Mouse (Mus musculus) ovary, postnatal 36 days (tissue): Measurements from ENCODE around the gene Ankrd36.
A peak's percentile ranks its signal among the peaks of the same experiment; 100 is the strongest.
"Not testable (repeated sequence)": the region's sequence is repeated elsewhere in the genome, so short reads cannot be mapped to it uniquely, and the experiment has no call there.

Source experiments
- DNase-seq: peaks from one replicate; pipeline ENCODE4 v3.0.0; 2022; ENCODE audit warnings: low spot score, mixed read lengths

The Ankrd36 gene

GRCm38 (mm10) chr11:5569474-5569873 lies at the start of gene Ankrd36:
Ankrd36 (plus strand) TSS chr11:5569684.
- no peak for DNase-seq

GRCm38 (mm10) chr11:5520412-5521265 lies 48.8 kb upstream of the Ankrd36 start, which contains the start of gene Xbp1:
Xbp1 (plus strand) TSS chr11:5520659.
- DNase-seq, result peak; percentile 98

- DNase-seq, result no peak
Measured at GRCm38 (mm10) chr11:5521266-5521515, 48.3 kb upstream of the Ankrd36 start.

- peak; percentile 67 for DNase-seq
Measured at GRCm38 (mm10) chr11:5521516-5522291, 47.8 kb upstream of the Ankrd36 start.

GRCm38 (mm10) chr11:5522798-5523415 lies 46.6 kb upstream of the Ankrd36 start:
- no peak for DNase-seq

- no peak for DNase-seq
Measured at GRCm38 (mm10) chr11:5525418-5525817, 44.1 kb upstream of the Ankrd36 start.

- DNase-seq, result no peak
Measured at GRCm38 (mm10) chr11:5526573-5527439, 42.7 kb upstream of the Ankrd36 start.

GRCm38 (mm10) chr11:5527865-5528523 lies 41.5 kb upstream of the Ankrd36 start:
- no peak for DNase-seq

GRCm38 (mm10) chr11:5528841-5529240 lies 40.6 kb upstream of the Ankrd36 start:
- peak; percentile 46 for DNase-seq

GRCm38 (mm10) chr11:5530172-5530571 lies 39.3 kb upstream of the Ankrd36 start:
- no peak for DNase-seq

GRCm38 (mm10) chr11:5530717-5531116 lies 38.8 kb upstream of the Ankrd36 start:
- DNase-seq, result no peak

- DNase-seq, result no peak
Measured at GRCm38 (mm10) chr11:5533108-5533507, 36.4 kb upstream of the Ankrd36 start.

GRCm38 (mm10) chr11:5537454-5537853 lies 32.0 kb upstream of the Ankrd36 start:
- DNase-seq, result not testable (repeated sequence)

GRCm38 (mm10) chr11:5540331-5540730 lies 29.2 kb upstream of the Ankrd36 start:
- DNase-seq, result no peak

- no peak for DNase-seq
Measured at GRCm38 (mm10) chr11:5541230-5541798, 28.2 kb upstream of the Ankrd36 start.

- peak; percentile 88 for DNase-seq
Measured at GRCm38 (mm10) chr11:5541799-5542481, 27.5 kb upstream of the Ankrd36 start, which contains the start of gene Ccdc117. Ccdc117 (minus strand) TSS chr11:5542187.

GRCm38 (mm10) chr11:5542482-5543185 lies 26.9 kb upstream of the Ankrd36 start:
- no peak for DNase-seq

GRCm38 (mm10) chr11:5543281-5543680 lies 26.2 kb upstream of the Ankrd36 start:
- no peak for DNase-seq

- DNase-seq, result not testable (repeated sequence)
Measured at GRCm38 (mm10) chr11:5544709-5545108, 24.8 kb upstream of the Ankrd36 start.

GRCm38 (mm10) chr11:5545457-5545856 lies 24.0 kb upstream of the Ankrd36 start:
- DNase-seq, result no peak
